Mouse (Mus musculus) ovary, adult 10 weeks (tissue): ENCODE data around the gene Samt4. TPM values are rescaled to one million over a fixed set of nuclear protein-coding genes. Genes with fewer than 3 reads are reported as not detected.

Experiments used
- polyA plus RNA-seq: library from polyadenylated mRNA; stranded (reverse); fragments of 350-450 nt; fragmentation: Illumina TruSeq; extraction: RNeasy Lipid Tissue Mini Kit (QIAGEN cat#74804); gene quantifications from one replicate; pipeline ENCODE4 v1.2.3, GENCODE M21; 2014

Gene Samt4
- not detected for polyA plus RNA-seq

DNA sequence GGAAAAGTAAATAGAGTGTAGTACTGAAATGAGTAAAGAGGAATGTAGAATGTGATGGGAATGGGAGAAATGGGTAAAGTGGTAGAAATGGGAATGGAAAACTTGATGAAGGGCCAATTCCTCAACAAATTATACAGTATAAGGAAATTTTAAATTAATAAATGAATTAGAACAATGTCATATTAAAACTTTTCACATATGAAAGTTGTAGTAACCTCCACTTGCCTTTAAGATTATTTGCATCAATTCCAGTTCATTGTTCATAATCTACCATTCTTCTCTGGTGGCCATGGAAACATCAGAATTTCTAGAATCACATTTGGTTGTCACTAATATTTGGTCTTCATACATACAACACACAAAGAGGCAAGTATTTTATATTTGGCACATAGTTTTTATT is at the start of gene Samt4:
Gene Samt4 (plus strand): TSS at position 301 of the 400 bp plus-strand sequence.

Other genes with a start within 250 kb of the Samt4 start
- not detected for gene 4930524N10Rik, start 138.6 kb upstream of the Samt4 start, polyA plus RNA-seq
- not detected for gene Samt2, start 97.4 kb downstream of the Samt4 start, polyA plus RNA-seq